Mouse (Mus musculus): ENCODE results near the gene Lrrc63. TPM values are rescaled to one million over a fixed set of nuclear protein-coding genes. Genes with fewer than 3 reads are reported as not detected.
"Not testable (repeated sequence)": the region's sequence is repeated elsewhere in the genome, so short reads cannot be mapped to it uniquely, and the experiment has no call there.

Lrrc63 gene
- polyA plus RNA-seq, 1 experiment from 2014 or later: not detected

DNA sequence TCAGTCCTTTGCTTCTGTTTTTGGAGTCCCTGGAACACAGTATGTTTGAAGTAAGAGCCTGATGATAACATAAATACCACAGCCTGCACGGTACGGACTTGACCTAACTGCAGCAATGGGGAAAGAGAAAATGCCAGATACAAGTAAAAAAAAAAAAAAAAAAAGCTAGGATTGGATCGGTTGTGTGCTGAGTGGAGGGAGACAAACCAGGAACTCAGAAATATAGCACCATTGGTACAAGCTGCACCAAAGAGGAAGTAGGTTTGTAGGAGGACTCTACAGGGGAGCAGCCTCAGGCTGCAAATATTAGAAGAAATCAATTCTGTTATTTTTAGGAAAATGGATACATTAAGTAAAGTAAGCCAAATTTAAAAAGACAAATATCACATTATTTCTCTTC lies 37.8 kb upstream of the Lrrc63 start:
- H3K4me2 ChIP-seq: no peak overlapping the region

DNA sequence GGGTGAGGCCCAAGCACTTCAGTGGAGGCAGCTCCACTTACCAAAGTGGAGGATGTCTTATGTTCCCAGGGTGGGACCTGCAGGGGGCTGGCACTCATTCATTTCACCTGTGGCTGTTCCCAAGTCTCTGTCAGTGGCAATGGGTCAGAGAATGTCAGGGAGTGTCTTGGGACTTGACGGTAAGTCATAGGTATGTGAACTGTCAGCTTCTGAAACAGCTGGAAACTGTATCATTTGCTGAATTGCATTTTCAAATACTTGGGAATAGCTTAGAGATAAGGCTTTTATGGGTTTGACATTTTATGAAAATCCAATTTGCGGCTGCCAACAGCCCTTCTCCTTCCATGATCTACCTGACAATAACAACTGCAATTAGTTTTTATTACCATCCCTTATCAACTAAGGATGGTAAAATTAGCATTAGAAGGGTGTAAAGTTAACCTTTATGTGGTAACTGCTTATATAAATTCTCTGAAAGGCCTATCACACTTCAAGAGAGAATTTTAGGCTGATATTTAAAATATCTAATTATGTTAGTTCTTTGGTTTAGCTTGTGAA lies 35.0 kb upstream of the Lrrc63 start:
- 67% methylated on average over 2 of the region's 2 CpGs for WGBS
- Histone ChIP-seq H3K36me3 (no peaks in the 10 kb centered on the region), H3K4me2 (no peak overlapping the region), H3K9me3 (replicated peaks) (no peaks in the 10 kb centered on the region), H3K4me1 (replicated peaks) (peaks cover 6% of the 10 kb centered on the region), H3K27ac (no peak overlapping the region), H3K9ac (no peak overlapping the region), H3K4me3 (no peak overlapping the region), H3K27me3 (no peaks in the 10 kb centered on the region)
- no peak for ATAC-seq (replicated peaks; ENCODE audit: insufficient number of reproducible peaks, insufficient read depth, low FRiP score, low read depth)

More for the DNA sequence above, 37.8 kb upstream of the Lrrc63 start:
- H3K36me3 ChIP-seq: no peaks in the 10 kb centered on the region
- H3K4me1 ChIP-seq (replicated peaks): peaks cover 6% of the 10 kb centered on the region
- no peaks in the 10 kb centered on the region for H3K27me3 ChIP-seq
- H3K4me3 ChIP-seq: no peak overlapping the region
- ATAC-seq (replicated peaks; ENCODE audit: insufficient number of reproducible peaks, insufficient read depth, low FRiP score, low read depth): no peak
- no peak overlapping the region for H3K9ac ChIP-seq
- WGBS: 59% methylated on average over 3 of the region's 3 CpGs
- no peaks in the 10 kb centered on the region for H3K9me3 ChIP-seq (replicated peaks)
- no peak overlapping the region for H3K27ac ChIP-seq

DNA sequence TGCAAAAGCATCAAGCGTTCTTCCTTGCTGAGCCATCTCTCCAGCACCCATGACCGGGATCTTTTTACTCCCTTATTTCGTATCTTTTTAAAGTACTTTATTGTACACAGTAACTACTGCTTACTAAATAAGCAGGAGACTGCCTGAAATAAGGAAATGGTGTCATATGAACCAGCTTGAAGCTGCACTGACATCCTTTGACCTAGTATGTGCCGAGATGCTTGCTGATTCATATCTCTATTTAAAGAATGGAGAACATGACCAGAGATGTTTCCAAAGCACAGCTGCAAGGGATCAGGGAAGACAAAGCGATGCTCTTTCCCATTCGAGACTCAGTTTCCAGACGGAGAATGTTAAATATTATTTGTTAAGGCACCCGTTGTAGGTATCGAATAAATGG lies 33.7 kb upstream of the Lrrc63 start:
- no peaks in the 10 kb centered on the region for H3K9me3 ChIP-seq (replicated peaks)
- H3K9ac ChIP-seq: no peak overlapping the region
- H3K27me3 ChIP-seq: no peaks in the 10 kb centered on the region
- ATAC-seq (replicated peaks; ENCODE audit: insufficient number of reproducible peaks, insufficient read depth, low FRiP score, low read depth): no peak
- 88% methylated on average over 9 of the region's 9 CpGs for WGBS
- H3K27ac ChIP-seq: no peak overlapping the region
- H3K4me3 ChIP-seq: no peak overlapping the region
- no peaks in the 10 kb centered on the region for H3K4me1 ChIP-seq (replicated peaks)
- no peaks in the 10 kb centered on the region for H3K36me3 ChIP-seq
- no peak overlapping the region for H3K4me2 ChIP-seq

DNA sequence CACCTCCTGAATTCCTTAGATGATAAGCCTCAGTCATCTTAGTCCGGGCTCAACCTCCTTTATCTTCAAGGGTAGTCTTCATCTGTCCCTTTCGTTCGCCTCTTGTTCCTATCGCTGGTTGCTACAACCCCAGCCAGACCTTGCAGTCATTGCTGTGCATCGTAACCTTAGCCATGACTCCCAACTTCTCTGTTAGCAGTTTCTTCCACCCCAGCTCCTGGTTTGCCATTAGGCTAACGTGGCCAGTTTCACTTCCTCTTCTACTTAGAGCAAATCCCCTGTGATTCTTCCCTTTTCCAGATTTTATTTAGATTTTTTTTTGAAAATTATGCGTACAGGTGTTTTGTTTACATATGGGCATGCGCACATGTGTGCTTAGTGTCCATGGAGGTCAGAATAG lies 33.2 kb upstream of the Lrrc63 start:
- H3K4me2 ChIP-seq: no peak overlapping the region
- H3K4me1 ChIP-seq (replicated peaks): no peaks in the 10 kb centered on the region
- 74% methylated on average over 8 of the region's 8 CpGs for WGBS

DNA sequence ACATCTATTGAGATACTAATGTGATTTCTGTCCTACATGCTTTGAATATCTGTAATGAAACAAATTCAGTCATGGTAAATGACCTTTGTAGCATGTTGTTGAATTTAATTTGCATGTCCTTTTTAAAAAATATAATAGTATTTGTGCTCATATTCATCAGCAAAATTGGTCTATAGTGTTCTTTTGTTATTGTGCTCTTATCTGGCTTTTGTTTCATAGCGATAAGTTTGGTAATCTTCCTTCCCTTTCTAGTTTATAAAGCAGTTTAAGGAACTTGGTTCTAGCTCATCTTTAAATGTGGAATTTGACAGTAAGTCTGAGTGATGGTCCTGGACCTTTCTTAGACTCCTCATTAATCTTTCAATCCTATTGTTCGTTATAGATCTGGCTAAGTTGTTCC lies 28.7 kb upstream of the Lrrc63 start:
- H3K27me3 ChIP-seq: no peaks in the 10 kb centered on the region
- no peak overlapping the region for H3K4me3 ChIP-seq
- WGBS: 86% methylated on average over 2 of the region's 2 CpGs
- H3K4me2 ChIP-seq: no peak overlapping the region
- no peak for ATAC-seq (replicated peaks; ENCODE audit: insufficient number of reproducible peaks, insufficient read depth, low FRiP score, low read depth)
- no peak overlapping the region for H3K9ac ChIP-seq
- no peaks in the 10 kb centered on the region for H3K36me3 ChIP-seq
- no peaks in the 10 kb centered on the region for H3K4me1 ChIP-seq (replicated peaks)
- no peak overlapping the region for H3K27ac ChIP-seq
- H3K9me3 ChIP-seq (replicated peaks): no peaks in the 10 kb centered on the region

More for the DNA sequence above, 33.2 kb upstream of the Lrrc63 start:
- Histone ChIP-seq H3K36me3 (no peaks in the 10 kb centered on the region), H3K27me3 (no peaks in the 10 kb centered on the region), H3K9me3 (replicated peaks) (no peaks in the 10 kb centered on the region), H3K4me3 (no peak overlapping the region), H3K9ac (no peak overlapping the region), H3K27ac (no peak overlapping the region)
- ATAC-seq (replicated peaks; ENCODE audit: insufficient number of reproducible peaks, insufficient read depth, low FRiP score, low read depth): no peak

DNA sequence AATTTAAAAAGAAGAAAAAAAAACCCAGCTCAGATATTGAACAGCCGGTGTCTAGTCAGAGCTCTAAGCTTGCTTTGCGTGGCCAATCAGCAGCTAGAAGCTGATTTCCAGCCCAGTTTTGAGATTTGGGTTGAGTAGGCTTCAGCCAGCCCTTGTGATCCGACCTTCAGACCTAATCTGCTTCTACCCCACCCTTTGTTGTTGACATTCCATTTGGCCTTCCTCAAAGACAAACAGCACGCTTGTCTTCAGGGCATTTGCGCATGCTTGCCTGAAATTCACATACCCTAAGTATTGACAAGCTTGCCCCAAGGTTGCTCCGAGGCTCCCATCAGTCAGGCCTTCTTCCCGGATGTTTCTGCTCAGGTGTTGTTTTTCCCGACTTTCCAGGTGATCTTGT lies 23.8 kb upstream of the Lrrc63 start:
- Histone ChIP-seq H3K27me3 (no peaks in the 10 kb centered on the region), H3K4me3 (no peak overlapping the region), H3K9ac (no peak overlapping the region), H3K36me3 (no peaks in the 10 kb centered on the region), H3K9me3 (replicated peaks) (no peaks in the 10 kb centered on the region), H3K27ac (no peak overlapping the region), H3K4me1 (replicated peaks) (no peaks in the 10 kb centered on the region), H3K4me2 (no peak overlapping the region)
- 70% methylated on average over 8 of the region's 8 CpGs for WGBS
- no peak for ATAC-seq (replicated peaks; ENCODE audit: insufficient number of reproducible peaks, insufficient read depth, low FRiP score, low read depth)

DNA sequence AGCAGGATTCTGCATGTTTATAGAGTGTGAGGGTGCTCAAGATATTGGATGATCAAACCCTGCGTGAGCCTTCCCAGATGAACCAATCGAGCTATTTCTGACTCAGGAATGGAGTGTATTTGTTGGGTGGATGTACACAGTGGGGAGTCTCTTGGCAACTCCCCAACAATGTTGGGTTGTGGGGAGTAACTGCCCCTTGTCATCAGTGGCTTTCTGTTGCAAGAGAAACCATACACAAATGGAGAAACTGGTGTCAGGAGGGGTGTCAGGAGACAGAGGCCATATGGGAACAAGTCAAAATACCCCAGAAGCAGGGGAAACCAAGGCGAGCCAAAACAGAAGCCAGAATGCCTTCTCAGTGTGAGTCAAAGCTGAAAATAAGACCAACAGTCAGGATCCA lies 20.5 kb upstream of the Lrrc63 start:
- H3K4me2 ChIP-seq: no peak overlapping the region
- H3K9ac ChIP-seq: no peak overlapping the region
- H3K27me3 ChIP-seq: no peaks in the 10 kb centered on the region
- ATAC-seq (replicated peaks; ENCODE audit: insufficient number of reproducible peaks, insufficient read depth, low FRiP score, low read depth): no peak
- no peak overlapping the region for H3K4me3 ChIP-seq
- no peaks in the 10 kb centered on the region for H3K4me1 ChIP-seq (replicated peaks)
- H3K9me3 ChIP-seq (replicated peaks): no peaks in the 10 kb centered on the region
- H3K27ac ChIP-seq: no peak overlapping the region
- H3K36me3 ChIP-seq: no peaks in the 10 kb centered on the region
- WGBS: 51% methylated on average over 3 of the region's 3 CpGs

DNA sequence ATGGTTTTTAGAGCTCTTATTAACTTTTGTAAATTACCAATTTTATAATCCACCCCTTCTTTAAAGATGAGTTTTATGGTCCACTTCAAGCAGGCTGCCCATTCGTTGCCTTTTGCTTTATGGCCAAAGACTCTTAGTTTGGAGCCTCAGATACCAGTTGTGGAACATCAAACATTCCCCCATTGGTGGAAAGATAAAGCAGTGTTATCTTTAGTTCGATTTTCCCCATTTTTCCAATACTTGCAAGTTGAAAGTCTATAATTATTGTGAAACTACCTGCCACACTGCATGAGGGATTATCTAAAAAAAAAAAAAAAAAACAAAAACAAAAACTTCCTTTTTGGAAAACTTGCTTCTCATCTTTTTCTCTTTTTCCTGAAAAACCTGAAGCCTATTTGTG lies 20.0 kb upstream of the Lrrc63 start:
- Histone ChIP-seq H3K36me3 (no peaks in the 10 kb centered on the region), H3K9me3 (replicated peaks) (no peaks in the 10 kb centered on the region), H3K4me3 (no peak overlapping the region), H3K27me3 (no peaks in the 10 kb centered on the region), H3K4me1 (replicated peaks) (no peaks in the 10 kb centered on the region), H3K9ac (no peak overlapping the region), H3K27ac (no peak overlapping the region), H3K4me2 (no peak overlapping the region)
- ATAC-seq (replicated peaks; ENCODE audit: insufficient number of reproducible peaks, insufficient read depth, low FRiP score, low read depth): no peak
- WGBS: 46% methylated on average over 2 of the region's 2 CpGs

DNA sequence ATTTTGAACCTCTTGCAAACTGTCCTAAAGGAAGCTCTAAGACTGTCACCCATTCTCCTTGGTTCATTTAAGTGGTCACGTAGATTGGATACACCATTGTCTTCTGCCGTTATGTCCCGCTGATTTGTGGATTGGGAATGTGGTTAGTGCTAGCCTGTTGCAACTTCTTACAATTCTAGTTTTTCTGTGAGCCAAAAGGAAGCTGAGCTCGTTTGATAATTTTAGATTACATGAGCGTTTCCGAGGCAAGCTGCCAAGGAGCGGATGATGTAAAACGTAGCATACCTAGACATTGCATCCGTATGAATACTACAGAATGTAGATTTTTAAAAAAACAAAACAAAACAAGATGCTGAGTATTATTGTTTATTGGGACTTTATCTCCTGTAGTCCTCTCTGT lies 17.5 kb upstream of the Lrrc63 start:
- 51% methylated on average over 9 of the region's 9 CpGs for WGBS
- Histone ChIP-seq H3K4me2 (no peak overlapping the region), H3K36me3 (no peaks in the 10 kb centered on the region), H3K4me3 (no peak overlapping the region), H3K9ac (no peak overlapping the region), H3K27ac (no peak overlapping the region), H3K27me3 (no peaks in the 10 kb centered on the region), H3K4me1 (replicated peaks) (no peaks in the 10 kb centered on the region), H3K9me3 (replicated peaks) (no peaks in the 10 kb centered on the region)
- ATAC-seq (replicated peaks; ENCODE audit: insufficient number of reproducible peaks, insufficient read depth, low FRiP score, low read depth): no peak

DNA sequence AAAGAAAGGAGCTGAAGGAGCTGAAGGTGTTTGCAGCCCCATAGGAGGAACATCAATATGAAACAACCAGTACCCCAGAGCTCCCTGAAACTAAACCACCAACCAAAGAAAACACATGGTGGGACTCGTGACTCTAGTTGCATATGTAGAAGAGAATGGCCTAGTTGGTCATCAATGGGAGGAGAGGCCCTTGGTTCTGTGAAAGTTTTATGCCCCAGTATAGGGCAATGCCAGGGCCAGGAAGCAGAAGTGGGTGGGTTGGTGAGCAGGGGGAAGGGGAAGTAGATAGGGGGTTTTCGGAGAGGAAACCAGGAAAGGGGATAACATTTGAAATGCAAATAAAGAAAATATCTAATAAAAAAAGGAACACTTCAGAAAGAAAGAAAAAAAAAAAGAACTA lies 17.0 kb upstream of the Lrrc63 start:
- WGBS: 67% methylated on average over 2 of the region's 2 CpGs
- not testable (repeated sequence) for H3K9ac ChIP-seq; H3K27ac ChIP-seq; H3K4me1 ChIP-seq (replicated peaks); H3K4me3 ChIP-seq; ATAC-seq (replicated peaks; ENCODE audit: insufficient number of reproducible peaks, insufficient read depth, low FRiP score, low read depth); H3K4me2 ChIP-seq; H3K27me3 ChIP-seq; H3K9me3 ChIP-seq (replicated peaks); H3K36me3 ChIP-seq

DNA sequence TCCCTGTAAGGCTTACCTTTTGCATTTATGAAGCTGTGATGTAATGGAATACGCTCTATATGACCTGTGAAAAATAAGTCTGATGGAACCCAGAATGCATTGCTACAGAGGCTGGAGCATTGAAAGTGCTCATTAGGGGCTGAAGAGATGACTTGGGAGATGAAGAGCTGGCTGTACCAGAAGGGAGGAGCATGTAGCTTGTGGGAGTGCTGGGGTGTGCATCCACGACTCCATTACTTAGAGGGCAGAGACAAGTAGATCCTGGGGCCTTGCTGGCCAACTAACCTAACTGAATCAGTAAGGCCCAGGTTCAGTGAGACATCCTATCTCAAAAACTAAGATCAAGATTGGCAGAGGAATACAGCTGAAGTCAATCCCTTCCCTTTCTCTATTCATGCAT lies 8.5 kb upstream of the Lrrc63 start:
- no peak for ATAC-seq (replicated peaks; ENCODE audit: insufficient number of reproducible peaks, insufficient read depth, low FRiP score, low read depth)
- Histone ChIP-seq H3K36me3 (no peaks in the 10 kb centered on the region), H3K27ac (no peak overlapping the region), H3K4me3 (no peak overlapping the region), H3K4me1 (replicated peaks) (peaks cover 5% of the 10 kb centered on the region; the same call in 1 of the 2 replicates), H3K4me2 (no peak overlapping the region), H3K27me3 (0 out of 2 replicates have a peak, but pooled peaks cover 3% of the 10 kb centered on the region), H3K9ac (no peak overlapping the region), H3K9me3 (replicated peaks) (no peaks in the 10 kb centered on the region)
- 78% methylated on average over 2 of the region's 2 CpGs for WGBS

DNA sequence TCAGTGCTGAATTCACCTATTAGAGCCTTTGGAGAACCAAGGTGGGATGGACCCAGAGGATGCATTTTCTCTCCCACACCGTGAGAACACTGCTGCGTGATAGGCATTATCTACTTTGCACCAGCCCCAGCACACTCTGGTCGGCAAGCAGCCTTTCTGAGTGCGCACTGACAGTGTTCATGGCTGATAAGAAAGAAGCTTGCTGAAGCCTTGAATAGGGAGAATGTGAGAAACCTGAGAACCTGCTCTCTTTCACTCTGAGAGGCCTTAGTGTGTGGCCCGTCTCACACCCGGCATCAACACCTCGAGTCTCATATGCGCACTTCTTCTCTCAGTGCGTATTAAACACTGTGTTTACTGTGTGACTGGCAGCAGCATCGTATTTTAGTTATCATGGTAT lies 7.8 kb upstream of the Lrrc63 start:
- Histone ChIP-seq H3K27me3 (0 out of 2 replicates have a peak, but pooled peaks cover 3% of the 10 kb centered on the region), H3K27ac (no peak overlapping the region), H3K4me3 (no peak overlapping the region), H3K4me1 (replicated peaks) (peaks cover 5% of the 10 kb centered on the region; the same call in 1 of the 2 replicates), H3K9me3 (replicated peaks) (no peaks in the 10 kb centered on the region), H3K36me3 (no peaks in the 10 kb centered on the region), H3K4me2 (no peak overlapping the region), H3K9ac (no peak overlapping the region)
- ATAC-seq (replicated peaks; ENCODE audit: insufficient number of reproducible peaks, insufficient read depth, low FRiP score, low read depth): no peak
- 23% methylated on average over 10 of the region's 10 CpGs for WGBS

All from heart, embryonic 15.5 days (tissue).